Mouse (Mus musculus) forebrain, postnatal 0 days (tissue): Measurements from ENCODE around the gene Rgs12. TPM values are rescaled to one million over a fixed set of nuclear protein-coding genes. Genes with fewer than 3 reads are reported as not detected.

ENCODE experiments used
- ATAC-seq: fragments of 200-750 bp; cut with Nextera tagmentation; 2 replicates; pipeline ENCODE4 v1.8.0; 2017; ENCODE audit warnings: mild to moderate bottlenecking, moderate library complexity
- DNase-seq: peaks from one replicate; pipeline ENCODE4 v3.0.0-alpha.2; 2015
- H3K27ac ChIP-seq: fragments of 300-500 bp; sonication (generic); 2 replicates; pipeline ENCODE4 v1.5.1; 2014; ENCODE audit warnings: low read depth, mild to moderate bottlenecking, antibody characterized with exemption, low read length, moderate library complexity, mixed read lengths
- H3K27me3 ChIP-seq: fragments of 300-500 bp; sonication (generic); 2 replicates; pipeline ENCODE4 v1.6.1; 2014; ENCODE audit warnings: mild to moderate bottlenecking, low read length, mixed read lengths; ENCODE audit not compliant: insufficient read depth
- H3K36me3 ChIP-seq: fragments of 300-500 bp; sonication (generic); 2 replicates; pipeline ENCODE4 v1.6.1; 2014; ENCODE audit warnings: mild to moderate bottlenecking, moderate library complexity; ENCODE audit not compliant: insufficient read depth
- H3K4me1 ChIP-seq: fragments of 300-500 bp; sonication (generic); 2 replicates; pipeline ENCODE4 v1.6.1; 2014; ENCODE audit warnings: antibody characterized with exemption; ENCODE audit not compliant: insufficient read depth
- H3K4me2 ChIP-seq: fragments of 300-500 bp; sonication (generic); 2 replicates; pipeline ENCODE4 v1.6.1; 2014; ENCODE audit warnings: low read depth, mild to moderate bottlenecking, moderate library complexity
- H3K4me3 ChIP-seq: fragments of 300-500 bp; sonication (generic); 2 replicates; pipeline ENCODE4 v1.5.1; 2014; ENCODE audit warnings: low read depth, low read length, mixed read lengths
- H3K9ac ChIP-seq: fragments of 300-500 bp; sonication (generic); 2 replicates; pipeline ENCODE4 v1.6.1; 2014; ENCODE audit warnings: mild to moderate bottlenecking
- H3K9me3 ChIP-seq: fragments of 300-500 bp; sonication (generic); 2 replicates; pipeline ENCODE4 v1.6.1; 2016; ENCODE audit warnings: low read length
- CTCF ChIP-seq: sonication (generic); IDR thresholded peaks from 2 replicates; pipeline ENCODE4 v1.5.1; 2016; ENCODE audit warnings: antibody characterized with exemption, control low read depth, low read depth
- WGBS: fragments of 180-500 bp; shearing (Covaris S2); extraction: QIAGEN DNeasy Blood & Tissue Kit; methylation state at CpG from one replicate; pipeline ENCODE4 v1.1.7; 2014; 5-methylcytosine and 5-hydroxymethylcytosine counted together
- polyA plus RNA-seq: library from polyadenylated mRNA; unstranded; fragments of >200 nt; fragmentation: Nextera tagmentation; extraction: Ambion mirVana; gene quantifications from 2 replicates; pipeline ENCODE4 v1.2.1, GENCODE M21; 2015
- total RNA-seq: library from RNA; depleted of rRNA; stranded (reverse); fragments of >200 nt; gene quantifications from 2 replicates; pipeline ENCODE4 v1.2.3, GENCODE M21; 2014

Rgs12 gene
- total and polyA plus RNA-seq, 2 experiments from 2014 or later = 34.5 to 73.8 TPM

DNA sequence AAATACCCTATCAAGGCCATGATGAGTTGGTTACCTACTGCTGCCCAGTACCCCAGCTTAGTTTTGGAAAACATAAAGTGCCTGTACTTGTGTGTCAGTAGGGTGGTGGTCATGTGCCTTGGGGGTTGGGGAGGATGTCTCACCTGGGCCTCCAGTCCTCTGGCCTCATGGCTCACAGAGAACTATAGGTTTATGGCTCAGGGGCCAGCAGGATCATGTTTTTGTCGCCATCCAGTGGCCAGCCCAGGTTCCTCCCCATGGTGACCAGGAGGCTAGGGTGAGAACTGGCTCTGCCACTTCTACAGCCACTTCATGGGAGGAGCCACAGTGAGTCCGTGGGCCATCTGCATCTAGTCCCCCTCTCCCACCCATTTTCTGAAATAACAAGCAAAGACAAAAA lies 75.7 kb downstream of the Rgs12 start:
- Histone ChIP-seq H3K4me2 (no peak overlapping the region), H3K4me3 (no peak overlapping the region), H3K27me3 (no peaks in the 10 kb centered on the region), H3K36me3 (peaks cover 64% of the 10 kb centered on the region), H3K27ac (no peak overlapping the region), H3K9ac (no peak overlapping the region), H3K4me1 (peaks cover 3% of the 10 kb centered on the region; the same call in 1 of the 2 replicates), H3K9me3 (no peaks in the 10 kb centered on the region)
- peak; percentile 35 for ATAC-seq
- DNase-seq = peak; percentile 25
- WGBS = 20% methylated on average over 2 of the region's 2 CpGs
- peak; percentile 65 for TF ChIP-seq CTCF

DNA sequence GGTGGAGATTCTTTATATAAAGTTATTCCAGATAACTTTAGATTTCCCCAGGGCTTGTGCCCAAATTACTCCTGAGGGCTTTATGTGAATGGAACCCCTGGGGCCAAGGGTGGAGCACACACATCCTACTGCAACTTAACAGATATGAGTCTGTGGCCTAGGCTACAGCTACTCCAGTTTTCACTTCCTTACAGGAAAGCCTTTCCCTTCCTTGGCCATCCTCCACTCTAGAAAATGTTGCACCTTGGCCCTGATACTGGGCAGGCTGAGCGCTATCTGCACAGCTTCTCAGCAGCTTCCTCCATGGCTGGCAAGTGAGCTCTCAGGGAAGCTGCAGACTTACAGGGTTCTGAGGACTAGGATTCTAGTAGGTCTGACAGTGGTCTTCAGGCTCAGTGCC lies 80.1 kb downstream of the Rgs12 start:
- Histone ChIP-seq H3K9ac (no peak overlapping the region), H3K4me1 (no peaks in the 10 kb centered on the region), H3K4me2 (no peak overlapping the region), H3K4me3 (no peak overlapping the region), H3K27me3 (no peaks in the 10 kb centered on the region), H3K36me3 (peaks cover 67% of the 10 kb centered on the region), H3K27ac (no peak overlapping the region), H3K9me3 (no peaks in the 10 kb centered on the region)
- no peak for TF ChIP-seq CTCF
- DNase-seq = no peak
- ATAC-seq = no peak
- 93% methylated on average over 1 of the region's 1 CpGs for WGBS

DNA sequence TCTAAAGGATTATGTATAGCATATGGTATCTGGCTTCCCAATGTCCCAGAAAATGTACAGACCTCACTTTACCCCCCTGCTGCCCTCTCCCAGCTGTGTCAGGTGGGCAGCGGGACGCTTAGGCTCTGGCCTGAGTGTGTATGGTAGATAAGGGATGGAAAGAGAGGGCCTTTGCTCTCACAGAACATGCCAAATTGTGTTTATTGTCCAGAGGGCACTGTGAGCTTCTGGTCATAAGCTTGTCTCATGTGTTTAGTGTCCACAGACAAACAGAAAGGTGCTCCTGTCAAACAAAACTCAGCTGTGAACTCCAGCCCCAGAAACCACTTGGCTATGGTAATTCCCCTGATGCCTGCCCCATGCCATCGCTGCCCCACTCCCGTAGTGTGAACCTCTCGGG lies 80.5 kb downstream of the Rgs12 start:
- TF ChIP-seq CTCF = no peak
- Histone ChIP-seq H3K4me2 (no peak overlapping the region), H3K9me3 (no peaks in the 10 kb centered on the region), H3K27me3 (no peaks in the 10 kb centered on the region), H3K9ac (no peak overlapping the region), H3K27ac (no peak overlapping the region), H3K36me3 (peaks cover 66% of the 10 kb centered on the region), H3K4me1 (no peaks in the 10 kb centered on the region), H3K4me3 (no peak overlapping the region)
- WGBS = 90% methylated on average over 5 of the region's 5 CpGs
- DNase-seq (no peak), ATAC-seq (no peak)

DNA sequence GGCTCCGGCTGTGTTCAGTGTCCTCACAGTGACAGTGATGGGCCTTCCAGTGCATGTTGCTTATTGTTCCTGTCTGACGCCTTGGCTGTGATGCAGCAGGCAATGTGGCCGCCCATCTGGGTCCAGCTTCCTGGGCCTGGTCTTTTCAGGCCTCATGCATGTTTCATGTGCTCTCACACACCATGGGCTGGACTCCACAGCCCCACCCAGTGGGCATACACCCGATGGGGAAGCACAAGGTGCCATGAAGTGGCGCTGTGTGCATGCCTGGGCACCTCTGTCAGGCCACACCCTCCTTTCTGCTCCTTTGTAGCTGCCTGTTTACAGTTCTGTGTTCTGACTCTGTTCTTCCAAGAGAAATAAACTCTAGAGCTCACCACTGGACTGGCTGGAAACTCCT lies 83.8 kb downstream of the Rgs12 start:
- Histone ChIP-seq H3K27me3 (no peaks in the 10 kb centered on the region), H3K4me1 (no peaks in the 10 kb centered on the region), H3K27ac (0 out of 2 replicates have a peak overlapping the region, but pooled peaks have one; percentile 4), H3K36me3 (peaks cover 44% of the 10 kb centered on the region), H3K9ac (no peak overlapping the region), H3K9me3 (no peaks in the 10 kb centered on the region), H3K4me2 (no peak overlapping the region), H3K4me3 (no peak overlapping the region)
- DNase-seq (no peak), ATAC-seq (peak; percentile 46; the same call in 1 of the 2 replicates)
- peak; percentile 59 for TF ChIP-seq CTCF
- 57% methylated on average over 5 of the region's 5 CpGs for WGBS

DNA sequence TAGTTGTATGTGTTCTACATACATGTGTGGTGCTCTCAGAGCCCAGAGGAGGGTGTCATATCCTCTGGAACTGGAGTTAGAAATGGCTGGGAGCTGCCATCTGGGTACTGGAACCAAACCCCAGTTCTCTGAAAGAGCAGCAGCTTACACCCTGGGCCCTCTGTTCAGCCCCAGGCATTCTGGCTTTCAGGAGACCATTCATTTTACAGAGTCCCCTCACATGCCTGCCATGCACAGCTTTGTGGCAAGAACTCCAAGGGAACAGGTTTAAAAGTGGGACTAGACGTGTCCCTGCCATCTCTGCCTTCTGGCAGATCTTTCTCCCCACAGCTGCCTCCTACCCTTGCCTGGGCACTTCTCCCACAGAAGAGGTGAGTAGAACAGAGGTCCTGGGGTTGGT lies 84.4 kb downstream of the Rgs12 start:
- peak; percentile 62 for ATAC-seq
- H3K9ac ChIP-seq = no peak overlapping the region
- no peak for TF ChIP-seq CTCF
- no peaks in the 10 kb centered on the region for H3K9me3 ChIP-seq
- H3K36me3 ChIP-seq = peaks cover 39% of the 10 kb centered on the region
- H3K27ac ChIP-seq = no peak overlapping the region
- no peaks in the 10 kb centered on the region for H3K27me3 ChIP-seq
- H3K4me1 ChIP-seq = no peaks in the 10 kb centered on the region
- H3K4me3 ChIP-seq = no peak overlapping the region
- DNase-seq = no peak
- no peak overlapping the region for H3K4me2 ChIP-seq
- 63% methylated on average over 1 of the region's 1 CpGs for WGBS

DNA sequence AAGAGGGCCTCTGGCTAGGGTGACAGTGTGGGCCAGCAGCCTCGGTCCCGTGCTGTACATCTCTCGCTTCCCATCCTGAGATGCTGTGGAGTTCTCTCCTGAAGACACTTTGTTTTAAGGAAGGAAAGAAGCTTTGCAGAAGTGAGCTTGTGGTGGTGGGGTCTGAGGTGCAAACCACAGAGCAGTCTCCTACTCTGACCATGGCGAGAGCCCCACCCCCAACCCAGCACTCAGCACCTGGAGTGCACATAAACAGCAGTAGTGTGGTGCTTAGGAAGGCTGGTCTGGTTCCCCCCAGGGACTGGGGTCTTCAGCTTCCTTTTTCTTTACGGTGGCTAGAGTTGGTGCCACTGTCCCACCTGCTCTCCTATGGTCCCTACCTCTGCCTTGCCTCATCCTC lies 85.9 kb downstream of the Rgs12 start:
- WGBS = 92% methylated on average over 5 of the region's 5 CpGs

DNA sequence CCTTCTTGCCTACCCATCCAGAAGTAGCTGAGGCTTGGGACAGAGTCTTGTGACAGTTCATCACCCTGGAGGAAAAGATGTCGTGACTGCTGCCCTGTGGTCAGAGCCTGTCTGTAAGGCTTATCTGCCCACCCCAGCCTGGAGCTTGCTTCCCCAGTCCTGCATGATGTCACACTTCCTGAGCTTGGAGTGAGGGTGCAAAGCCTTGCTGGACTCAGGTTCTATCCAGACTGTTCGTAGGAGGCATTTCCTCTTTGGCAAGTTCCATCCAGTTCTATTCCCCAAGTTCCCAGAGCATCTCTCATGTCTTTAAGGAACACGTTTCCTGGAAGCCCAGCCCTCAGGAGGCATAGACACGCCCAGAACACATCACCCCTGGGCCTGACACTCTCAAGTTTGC lies 86.5 kb downstream of the Rgs12 start:
- TF ChIP-seq CTCF = no peak
- Histone ChIP-seq H3K36me3 (peaks cover 25% of the 10 kb centered on the region), H3K4me2 (no peak overlapping the region), H3K27me3 (no peaks in the 10 kb centered on the region), H3K9me3 (no peaks in the 10 kb centered on the region), H3K9ac (no peak overlapping the region), H3K4me1 (no peaks in the 10 kb centered on the region), H3K4me3 (no peak overlapping the region), H3K27ac (no peak overlapping the region)
- WGBS = 83% methylated on average over 4 of the region's 4 CpGs
- no peak for ATAC-seq
- no peak for DNase-seq

More for the DNA sequence above, 85.9 kb downstream of the Rgs12 start:
- ATAC-seq (no peak), DNase-seq (no peak)
- no peak overlapping the region for H3K4me3 ChIP-seq
- no peaks in the 10 kb centered on the region for H3K27me3 ChIP-seq
- TF ChIP-seq CTCF = no peak
- no peaks in the 10 kb centered on the region for H3K9me3 ChIP-seq
- no peak overlapping the region for H3K4me2 ChIP-seq
- H3K27ac ChIP-seq = no peak overlapping the region
- no peaks in the 10 kb centered on the region for H3K4me1 ChIP-seq
- H3K9ac ChIP-seq = no peak overlapping the region
- H3K36me3 ChIP-seq = peaks cover 27% of the 10 kb centered on the region

DNA sequence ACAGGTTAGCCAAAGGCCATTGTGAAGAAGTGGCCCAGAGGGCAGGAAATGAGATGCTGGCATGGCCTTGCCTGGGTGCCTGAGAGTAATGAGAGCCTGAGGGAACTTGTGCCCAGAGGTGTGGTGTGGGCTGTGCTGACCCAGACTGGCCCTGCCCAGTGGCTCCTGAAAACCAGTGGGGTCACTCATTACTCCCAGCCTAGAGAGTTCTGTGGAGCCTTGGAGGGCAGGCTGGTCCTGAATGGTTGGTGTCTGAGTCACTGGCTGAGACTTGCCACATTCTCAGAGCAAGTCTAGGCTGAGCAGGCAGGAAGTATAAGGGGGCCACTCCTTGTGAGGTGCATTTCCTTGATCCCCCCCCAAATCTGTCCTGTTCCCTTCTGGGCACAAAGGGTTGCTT lies 88.2 kb downstream of the Rgs12 start:
- DNase-seq (no peak), ATAC-seq (no peak)
- Histone ChIP-seq H3K9ac (no peak overlapping the region), H3K4me1 (no peaks in the 10 kb centered on the region), H3K27me3 (no peaks in the 10 kb centered on the region), H3K4me3 (no peak overlapping the region), H3K27ac (no peak overlapping the region), H3K4me2 (no peak overlapping the region), H3K9me3 (no peaks in the 10 kb centered on the region), H3K36me3 (peaks cover 16% of the 10 kb centered on the region; the same call in 1 of the 2 replicates)
- no peak for TF ChIP-seq CTCF
